Mouse (Mus musculus) lung, adult 2 months (tissue): Measurements from ENCODE around the gene Ran.

Source experiments
- CTCF ChIP-seq: fragments of 200-500 bp; IDR thresholded peaks from 2 replicates; pipeline ENCODE4 v1.5.1; 2011; ENCODE audit warnings: mild to moderate bottlenecking, low read length, control low read depth; ENCODE audit not compliant: insufficient read depth
- POLR2A ChIP-seq: fragments of 200-500 bp; IDR thresholded peaks from 2 replicates; pipeline ENCODE4 v1.6.1; 2011; ENCODE audit warnings: low read depth, mild to moderate bottlenecking, control low read depth, low read length, borderline replicate concordance; ENCODE audit errors: extremely low read depth

GRCm38 (mm10) chr5:129019497-129020299 lies at the start of gene Ran:
- TF ChIP-seq POLR2A (peak; percentile 67; the same call in 1 of the 2 replicates), CTCF (no peak)
